Mouse (Mus musculus) forebrain, postnatal 0 days (tissue): ENCODE measurements around the gene Pglyrp2. TPM values are rescaled to one million over a fixed set of nuclear protein-coding genes. Genes with fewer than 3 reads are reported as not detected.

ENCODE experiments used
- ATAC-seq: fragments of 200-750 bp; cut with Nextera tagmentation; 2 replicates; pipeline ENCODE4 v1.8.0; 2017; ENCODE audit warnings: mild to moderate bottlenecking, moderate library complexity
- DNase-seq: peaks from one replicate; pipeline ENCODE4 v3.0.0-alpha.2; 2015
- H3K27ac ChIP-seq: fragments of 300-500 bp; sonication (generic); 2 replicates; pipeline ENCODE4 v1.5.1; 2014; ENCODE audit warnings: low read depth, mild to moderate bottlenecking, antibody characterized with exemption, low read length, moderate library complexity, mixed read lengths
- H3K27me3 ChIP-seq: fragments of 300-500 bp; sonication (generic); 2 replicates; pipeline ENCODE4 v1.6.1; 2014; ENCODE audit warnings: mild to moderate bottlenecking, low read length, mixed read lengths; ENCODE audit not compliant: insufficient read depth
- H3K36me3 ChIP-seq: fragments of 300-500 bp; sonication (generic); 2 replicates; pipeline ENCODE4 v1.6.1; 2014; ENCODE audit warnings: mild to moderate bottlenecking, moderate library complexity; ENCODE audit not compliant: insufficient read depth
- H3K4me1 ChIP-seq: fragments of 300-500 bp; sonication (generic); 2 replicates; pipeline ENCODE4 v1.6.1; 2014; ENCODE audit warnings: antibody characterized with exemption; ENCODE audit not compliant: insufficient read depth
- H3K4me2 ChIP-seq: fragments of 300-500 bp; sonication (generic); 2 replicates; pipeline ENCODE4 v1.6.1; 2014; ENCODE audit warnings: low read depth, mild to moderate bottlenecking, moderate library complexity
- H3K4me3 ChIP-seq: fragments of 300-500 bp; sonication (generic); 2 replicates; pipeline ENCODE4 v1.5.1; 2014; ENCODE audit warnings: low read depth, low read length, mixed read lengths
- H3K9ac ChIP-seq: fragments of 300-500 bp; sonication (generic); 2 replicates; pipeline ENCODE4 v1.6.1; 2014; ENCODE audit warnings: mild to moderate bottlenecking
- H3K9me3 ChIP-seq: fragments of 300-500 bp; sonication (generic); 2 replicates; pipeline ENCODE4 v1.6.1; 2016; ENCODE audit warnings: low read length
- CTCF ChIP-seq: sonication (generic); IDR thresholded peaks from 2 replicates; pipeline ENCODE4 v1.5.1; 2016; ENCODE audit warnings: antibody characterized with exemption, control low read depth, low read depth
- WGBS: fragments of 180-500 bp; shearing (Covaris S2); extraction: QIAGEN DNeasy Blood & Tissue Kit; methylation state at CpG from one replicate; pipeline ENCODE4 v1.1.7; 2014; 5-methylcytosine and 5-hydroxymethylcytosine counted together
- polyA plus RNA-seq: library from polyadenylated mRNA; unstranded; fragments of >200 nt; fragmentation: Nextera tagmentation; extraction: Ambion mirVana; gene quantifications from 2 replicates; pipeline ENCODE4 v1.2.1, GENCODE M21; 2015
- total RNA-seq: library from RNA; depleted of rRNA; stranded (reverse); fragments of >200 nt; gene quantifications from 2 replicates; pipeline ENCODE4 v1.2.3, GENCODE M21; 2014; rRNA removed

Gene Pglyrp2
- total RNA-seq: not detected in 2 replicates
- not detected in 2 replicates for polyA plus RNA-seq

- Histone ChIP-seq H3K27me3 (no peaks in the 10 kb centered on the region; the same call in 1 of the 2 replicates), H3K9ac (no peak within 1 kb of the TSS), H3K27ac (no peak within 1 kb of the TSS), H3K4me1 (no peaks in the 10 kb centered on the region), H3K4me2 (no peak within 1 kb of the TSS), H3K9me3 (no peaks in the 10 kb centered on the region), H3K36me3 (no peaks in the 10 kb centered on the region), H3K4me3 (no peak within 1 kb of the TSS)
- no peak for DNase-seq
- 85% methylated on average over 2 of the region's 2 CpGs for WGBS
- ATAC-seq: no peak
- TF ChIP-seq CTCF: no peak
Measured at GRCm38 (mm10) chr17:32424034-32424433, at the start of gene Pglyrp2. TSS of gene Pglyrp2 (minus strand) at chr17:32424167.

- no peak overlapping the region for H3K27ac ChIP-seq
- no peaks in the 10 kb centered on the region for H3K27me3 ChIP-seq
- DNase-seq (no peak), ATAC-seq (no peak)
- TF ChIP-seq CTCF: no peak
- no peak overlapping the region for H3K4me2 ChIP-seq
- no peak overlapping the region for H3K4me3 ChIP-seq
- WGBS: 66% methylated on average over 7 of the region's 7 CpGs
- H3K4me1 ChIP-seq: no peaks in the 10 kb centered on the region
- no peak overlapping the region for H3K9ac ChIP-seq
- no peaks in the 10 kb centered on the region for H3K36me3 ChIP-seq
- H3K9me3 ChIP-seq: no peaks in the 10 kb centered on the region
Measured at GRCm38 (mm10) chr17:32472176-32472575, 48.2 kb upstream of the Pglyrp2 start.

- H3K4me2 ChIP-seq: no peak overlapping the region
- H3K27me3 ChIP-seq: no peaks in the 10 kb centered on the region
- no peaks in the 10 kb centered on the region for H3K9me3 ChIP-seq
- H3K4me3 ChIP-seq: no peak overlapping the region
- 84% methylated on average over 4 of the region's 4 CpGs for WGBS
- H3K36me3 ChIP-seq: no peaks in the 10 kb centered on the region
- no peaks in the 10 kb centered on the region for H3K4me1 ChIP-seq
- ATAC-seq (no peak), DNase-seq (no peak)
- H3K9ac ChIP-seq: no peak overlapping the region
- no peak for TF ChIP-seq CTCF
- H3K27ac ChIP-seq: no peak overlapping the region
Measured at GRCm38 (mm10) chr17:32470795-32471194, 46.8 kb upstream of the Pglyrp2 start.

- no peak overlapping the region for H3K4me2 ChIP-seq
- WGBS: 59% methylated on average over 7 of the region's 7 CpGs
- no peak for ATAC-seq
Measured at GRCm38 (mm10) chr17:32468494-32468893, 44.5 kb upstream of the Pglyrp2 start.

GRCm38 (mm10) chr17:32454997-32455396 is 31.0 kb upstream of the Pglyrp2 start:
- Histone ChIP-seq H3K27me3 (no peaks in the 10 kb centered on the region; the same call in 1 of the 2 replicates), H3K9me3 (no peaks in the 10 kb centered on the region), H3K27ac (no peak overlapping the region), H3K4me2 (no peak overlapping the region), H3K4me3 (no peak overlapping the region), H3K9ac (no peak overlapping the region), H3K36me3 (no peaks in the 10 kb centered on the region), H3K4me1 (peaks cover 4% of the 10 kb centered on the region; the same call in 1 of the 2 replicates)
- TF ChIP-seq CTCF: no peak
- WGBS: 53% methylated on average over 2 of the region's 2 CpGs
- DNase-seq (no peak), ATAC-seq (no peak)

More at GRCm38 (mm10) chr17:32468494-32468893, 44.5 kb upstream of the Pglyrp2 start:
- Histone ChIP-seq H3K36me3 (no peaks in the 10 kb centered on the region), H3K4me3 (no peak overlapping the region), H3K27me3 (no peaks in the 10 kb centered on the region), H3K27ac (no peak overlapping the region), H3K9ac (no peak overlapping the region), H3K4me1 (no peaks in the 10 kb centered on the region), H3K9me3 (no peaks in the 10 kb centered on the region)
- TF ChIP-seq CTCF: no peak
- no peak for DNase-seq

GRCm38 (mm10) chr17:32454188-32454587 is 30.2 kb upstream of the Pglyrp2 start:
- ATAC-seq (no peak), DNase-seq (no peak)
- no peak overlapping the region for H3K4me2 ChIP-seq
- peaks cover 4% of the 10 kb centered on the region; the same call in 1 of the 2 replicates for H3K4me1 ChIP-seq
- H3K4me3 ChIP-seq: no peak overlapping the region
- no peaks in the 10 kb centered on the region for H3K9me3 ChIP-seq
- 62% methylated on average over 4 of the region's 4 CpGs for WGBS
- no peaks in the 10 kb centered on the region; the same call in 1 of the 2 replicates for H3K27me3 ChIP-seq
- no peak for TF ChIP-seq CTCF
- H3K36me3 ChIP-seq: no peaks in the 10 kb centered on the region
- H3K9ac ChIP-seq: no peak overlapping the region
- H3K27ac ChIP-seq: no peak overlapping the region

- 2% methylated on average over 19 of the region's 19 CpGs for whole genome bisulfite sequencing
Measured at GRCm38 (mm10) chr17:32452482-32452881, 28.5 kb upstream of the Pglyrp2 start, which contains the start of gene Cyp4f39. TSS of gene Cyp4f39 (plus strand) at chr17:32452723.

More at GRCm38 (mm10) chr17:32452482-32452881, 28.5 kb upstream of the Pglyrp2 start, which contains the start of gene Cyp4f39:
- TF ChIP-seq CTCF: no peak
- H3K27ac ChIP-seq: no peak within 1 kb of the TSS
- DNase-seq: no peak
- peaks cover 4% of the 10 kb centered on the region; the same call in 1 of the 2 replicates for H3K4me1 ChIP-seq
- no peaks in the 10 kb centered on the region; the same call in 1 of the 2 replicates for H3K27me3 ChIP-seq
- H3K4me3 ChIP-seq: peak within 1 kb of the TSS; percentile 27
- peak within 1 kb of the TSS; percentile 52 for H3K4me2 ChIP-seq
- H3K36me3 ChIP-seq: no peaks in the 10 kb centered on the region
- no peaks in the 10 kb centered on the region for H3K9me3 ChIP-seq
- ATAC-seq: no peak; the same call in 1 of the 2 replicates
- peak within 1 kb of the TSS; percentile 25; the same call in 1 of the 2 replicates for H3K9ac ChIP-seq
